Mouse (Mus musculus): ENCODE results near the gene Impdh1.
A peak's percentile ranks its signal among the peaks of the same experiment; 100 is the strongest.

The Impdh1 gene

DNA sequence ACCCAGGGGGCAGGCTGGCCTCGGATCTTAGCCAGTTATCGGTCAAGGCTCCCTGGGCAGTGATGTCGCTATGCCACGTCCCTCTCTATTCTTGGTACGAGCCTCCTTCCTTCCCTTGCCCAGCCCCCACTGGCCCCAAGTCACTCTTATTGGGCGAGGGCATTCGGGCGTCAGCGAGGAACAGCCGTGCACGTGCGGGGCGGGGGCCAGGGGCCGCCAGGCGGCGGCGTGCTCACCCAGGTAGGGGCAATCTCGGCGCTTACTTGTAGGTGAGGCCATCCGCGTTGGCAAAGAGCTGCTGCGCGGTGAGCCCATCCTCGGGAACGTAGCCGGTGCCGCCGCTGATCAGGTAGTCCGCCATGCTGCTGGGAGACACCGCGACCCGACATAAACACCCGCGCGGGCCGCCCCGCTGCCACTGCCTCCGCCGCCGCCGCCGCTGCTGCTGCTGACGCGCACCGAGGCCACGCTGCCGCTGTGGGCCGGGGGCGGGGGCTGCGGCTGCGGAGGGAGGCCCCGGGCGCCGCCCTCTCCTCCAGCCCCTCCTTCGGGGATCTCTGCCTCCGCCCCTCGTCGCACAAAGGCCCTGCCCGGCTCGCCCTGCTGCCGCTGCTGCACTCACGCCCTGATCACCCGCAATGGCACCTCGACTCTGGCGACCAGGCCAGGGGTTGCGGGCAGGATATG, 4.2 kb downstream of the Impdh1 start:
- peak; percentile 77 for DNase-seq

DNA sequence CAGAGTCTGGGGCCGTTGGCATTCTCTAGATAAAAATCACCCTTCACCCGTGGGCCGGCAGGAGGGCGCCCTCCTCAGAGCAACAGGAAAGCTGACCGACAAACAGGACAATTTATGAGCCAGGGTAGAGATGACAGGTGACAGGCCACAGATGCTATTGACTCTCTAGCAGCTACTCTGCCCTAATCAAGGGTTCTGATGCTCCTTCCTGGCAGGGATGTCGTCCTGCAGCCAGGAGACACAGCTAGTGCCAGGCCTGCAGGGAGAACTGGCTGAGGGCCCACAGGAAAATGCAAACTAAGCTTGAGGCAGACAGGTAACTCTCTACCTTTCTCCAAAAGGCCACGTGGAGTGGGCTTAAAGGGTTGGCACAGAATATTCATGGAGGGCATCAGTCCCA, 5.0 kb downstream of the Impdh1 start:
- DNase-seq: no peak

DNA sequence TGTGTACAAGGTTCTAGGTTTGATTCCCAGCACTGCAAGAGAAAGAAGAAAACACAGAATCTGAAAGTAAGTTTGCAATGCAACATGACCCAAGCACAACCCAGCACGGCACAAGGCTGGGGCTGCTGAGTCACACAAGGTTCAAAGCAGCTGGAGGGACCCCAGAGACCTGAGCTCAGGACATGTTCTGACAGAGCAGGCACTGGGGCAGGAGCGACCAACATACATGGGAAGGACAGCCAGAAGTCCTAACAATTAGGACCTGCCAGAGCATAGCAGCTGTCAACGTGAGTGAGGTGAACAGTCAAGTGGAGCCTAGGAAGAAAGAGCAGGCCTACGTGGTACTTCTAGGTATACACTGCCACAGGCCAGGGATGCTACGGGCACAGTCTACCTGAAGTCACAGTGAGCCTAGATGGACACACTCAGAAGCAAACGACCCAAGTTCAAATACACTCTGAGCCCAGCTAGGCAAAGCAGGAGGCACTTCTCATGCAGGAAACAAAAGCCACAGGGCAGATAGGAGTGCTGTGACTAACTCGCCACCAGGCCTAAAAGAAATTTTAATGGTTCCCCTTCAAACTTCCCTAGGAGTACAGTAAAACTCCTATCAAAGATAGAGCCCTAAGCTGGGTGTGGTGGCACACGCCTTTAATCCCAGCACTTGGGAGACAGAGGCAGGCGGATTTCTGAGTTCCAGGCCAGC, 5.8 kb downstream of the Impdh1 start:
- no peak for DNase-seq

DNA sequence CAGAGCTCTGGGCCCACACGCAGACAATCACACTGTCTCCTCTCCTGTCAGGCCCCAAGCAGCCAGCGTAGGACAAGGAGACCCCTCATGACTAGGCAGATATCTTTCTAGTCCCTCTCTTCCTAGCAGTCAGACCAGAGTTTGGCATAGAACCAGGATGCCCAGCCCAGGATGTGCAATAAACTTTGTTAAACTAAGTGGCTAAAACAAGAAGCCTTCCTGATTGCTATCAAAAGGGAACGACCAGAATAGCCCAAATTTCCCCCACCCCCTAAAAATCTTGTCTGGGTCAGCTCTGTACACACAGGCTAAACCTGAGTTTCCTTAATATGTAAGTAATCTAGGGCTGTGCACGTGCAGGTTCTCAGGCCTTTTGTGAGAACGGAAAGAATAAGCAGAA, 8.0 kb downstream of the Impdh1 start:
- DNase-seq: no peak

DNA sequence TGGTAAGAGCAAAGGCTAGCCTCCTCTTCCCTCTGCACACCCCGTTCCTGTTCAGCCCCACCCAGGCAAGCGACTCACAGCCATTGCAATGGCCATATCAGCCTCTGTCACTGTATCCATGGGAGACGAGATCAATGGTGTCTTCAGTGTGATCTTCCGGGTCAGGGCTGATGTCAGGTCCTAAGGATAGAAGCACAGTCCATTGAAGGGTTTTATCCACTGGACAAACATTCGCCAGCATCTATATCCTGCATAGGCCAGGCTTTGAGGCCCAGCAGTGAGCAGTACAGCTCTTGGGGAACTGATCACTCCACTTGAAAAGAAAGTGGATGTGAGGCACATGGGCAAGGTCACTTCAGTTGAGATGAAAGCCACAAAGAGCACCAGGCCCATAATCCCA, 9.1 kb downstream of the Impdh1 start:
- no peak for DNase-seq

DNA sequence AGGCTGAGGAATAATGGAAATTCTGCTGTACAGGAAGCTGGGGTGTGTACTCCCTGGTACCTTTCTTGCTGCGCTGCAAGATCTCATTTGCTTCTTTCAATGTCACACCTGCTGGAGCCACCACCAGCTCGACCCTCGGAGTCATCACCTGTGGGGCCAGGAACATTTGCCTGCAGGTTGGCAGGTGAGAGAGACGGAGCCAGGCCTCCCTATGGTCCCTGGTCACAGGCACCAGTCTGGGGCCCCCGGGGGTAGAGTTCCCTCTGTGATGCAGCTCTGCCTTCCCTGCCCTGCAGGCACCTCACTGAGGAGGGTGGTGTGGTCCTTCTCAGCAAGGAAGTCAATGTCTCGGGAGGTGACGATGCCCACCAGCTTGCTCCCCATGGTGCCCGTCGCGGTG, 10.2 kb downstream of the Impdh1 start:
- DNase-seq: no peak

DNA sequence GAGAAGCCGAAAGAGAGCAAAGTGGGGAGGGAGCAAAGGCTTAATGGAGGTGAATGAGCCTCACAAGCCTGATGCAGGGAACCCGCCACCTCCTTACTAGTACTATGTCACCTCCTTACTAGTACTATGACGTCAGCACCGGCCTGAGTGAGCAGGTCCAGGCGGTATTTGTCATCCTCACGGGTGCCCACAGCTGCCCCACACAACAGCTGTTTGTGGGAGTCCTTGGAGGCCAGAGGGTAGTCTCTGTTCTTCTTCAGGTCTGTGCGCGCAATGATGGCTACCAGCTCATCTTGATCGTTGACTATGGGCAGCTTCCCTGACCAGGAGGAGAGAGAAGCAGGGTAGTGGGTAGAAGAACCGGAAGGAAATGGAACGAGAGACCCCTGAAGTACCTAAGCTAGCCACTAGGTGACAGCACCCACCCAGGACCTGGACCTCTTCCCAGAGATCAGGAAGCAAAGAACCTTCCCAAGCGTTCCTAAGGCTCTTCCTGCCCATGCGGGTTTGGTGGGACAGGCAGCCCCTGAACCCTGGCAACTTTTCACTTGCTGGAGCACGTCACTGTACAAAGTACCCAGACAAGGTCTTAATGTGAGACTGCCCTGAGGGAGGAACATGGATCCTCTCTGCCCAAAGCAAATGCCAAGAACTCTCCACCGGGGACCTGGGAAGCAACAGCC, 11.1 kb downstream of the Impdh1 start:
- DNase-seq: no peak

DNA sequence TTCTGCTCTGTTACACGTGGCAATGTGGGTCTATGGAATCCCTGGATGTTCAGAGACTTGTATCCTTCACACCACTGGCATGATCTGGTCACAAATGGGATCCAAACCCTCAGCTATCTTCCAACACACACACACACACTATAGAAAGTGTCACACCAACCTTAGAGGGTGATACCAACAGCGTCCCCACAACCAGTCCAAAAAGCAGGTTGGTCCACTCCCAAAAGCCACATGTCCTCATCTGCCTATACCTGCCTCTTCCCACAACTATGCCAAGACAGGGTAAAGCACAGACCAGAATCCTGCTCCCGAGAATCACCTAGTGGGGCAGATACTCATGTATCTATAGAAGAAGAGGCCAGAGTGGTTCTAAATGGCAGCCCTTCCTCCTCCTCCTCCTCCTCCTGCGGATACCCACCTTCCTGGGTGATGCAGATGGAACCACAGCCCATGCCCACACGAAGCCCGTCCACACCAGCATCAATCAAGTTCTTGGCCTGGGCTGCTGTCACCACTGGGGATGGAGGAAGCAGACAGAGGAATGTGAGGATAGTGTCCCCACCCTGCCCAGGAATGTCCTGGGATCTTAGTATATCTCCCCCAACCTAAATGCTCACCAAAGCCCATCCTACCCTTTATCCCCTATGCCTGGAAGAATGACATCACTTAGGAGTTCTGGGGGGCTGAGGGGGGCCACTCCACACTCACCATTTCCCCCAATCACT, 12.1 kb downstream of the Impdh1 start:
- no peak for DNase-seq

DNA sequence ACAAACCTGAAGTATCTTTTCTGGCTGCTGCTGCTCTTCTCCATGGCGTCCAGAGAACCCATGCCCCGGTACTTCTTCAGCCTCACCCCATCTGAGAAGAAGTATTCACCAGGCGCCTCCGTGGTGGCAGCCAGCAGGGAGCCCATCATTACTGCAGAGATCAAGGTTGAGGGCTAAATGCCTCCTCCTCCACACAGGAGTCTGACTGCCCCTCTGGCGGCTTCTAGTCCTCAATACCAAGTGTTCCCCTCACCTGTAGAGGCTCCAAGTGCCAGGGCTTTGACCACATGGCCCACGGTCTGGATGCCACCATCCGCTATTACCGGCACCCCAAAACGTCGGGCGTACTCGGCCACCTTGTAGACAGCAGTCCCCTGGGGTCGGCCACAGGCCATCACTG, 13.1 kb downstream of the Impdh1 start:
- DNase-seq: no peak

DNA sequence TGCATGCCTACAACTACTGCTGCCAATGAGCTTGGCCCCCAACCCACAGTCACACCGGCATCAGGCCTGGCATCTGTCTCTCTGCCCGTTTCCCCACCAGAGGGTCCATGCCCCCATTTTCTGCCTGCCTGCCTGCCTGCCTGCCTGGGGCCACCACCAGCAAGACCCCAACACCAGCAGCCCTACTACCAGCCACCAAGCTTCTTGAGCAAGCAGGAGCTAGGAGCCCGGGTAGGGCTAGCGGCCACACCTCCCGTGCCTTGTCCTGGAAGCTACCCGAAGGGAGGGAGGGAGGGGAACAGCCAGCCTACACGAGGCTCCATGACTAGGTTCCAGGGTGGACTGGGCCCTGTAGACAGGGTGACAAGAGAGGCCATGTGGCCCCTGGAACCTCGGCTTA, 14.2 kb downstream of the Impdh1 start:
- DNase-seq: no peak

DNA sequence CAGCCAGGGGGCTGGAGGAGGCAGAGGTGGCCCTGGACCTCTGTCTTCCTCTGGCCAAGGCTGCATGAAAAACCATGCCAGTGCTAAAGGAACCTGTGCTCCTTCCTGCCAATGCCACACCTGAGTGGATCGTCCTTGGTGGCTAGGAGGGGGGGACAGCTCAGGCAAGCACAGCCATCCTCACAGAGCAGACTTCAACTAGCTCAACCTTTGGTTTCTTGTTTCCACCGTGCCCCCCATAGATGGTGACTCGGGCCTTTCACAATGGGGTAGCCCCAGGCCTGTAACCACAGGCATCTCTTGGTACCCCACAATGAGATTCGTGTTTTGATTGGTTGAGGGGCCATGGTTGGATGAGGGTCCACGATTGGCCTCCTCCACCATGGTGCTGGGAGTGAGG, 14.8 kb downstream of the Impdh1 start:
- no peak for DNase-seq

DNA sequence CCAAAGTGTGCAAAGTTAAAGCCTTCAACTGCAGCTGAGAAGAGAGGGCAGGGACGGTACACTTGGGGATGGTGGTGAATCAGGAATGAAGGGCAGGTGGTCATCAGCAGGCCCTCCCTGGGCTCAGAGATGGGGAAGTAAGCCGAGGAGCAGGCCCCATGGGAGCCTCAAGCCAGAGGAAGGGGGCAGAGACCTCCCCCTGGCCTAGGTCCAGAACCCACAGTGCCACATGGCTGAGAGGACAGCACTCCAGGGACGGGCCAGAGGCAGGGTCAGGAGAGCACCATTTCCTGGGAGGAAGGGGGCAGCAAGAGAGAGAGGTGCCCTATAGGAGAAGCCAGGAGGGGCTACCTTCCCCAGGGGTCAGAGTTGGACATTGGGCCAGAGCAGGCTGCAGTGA, 15.7 kb downstream of the Impdh1 start:
- DNase-seq: no peak

DNA sequence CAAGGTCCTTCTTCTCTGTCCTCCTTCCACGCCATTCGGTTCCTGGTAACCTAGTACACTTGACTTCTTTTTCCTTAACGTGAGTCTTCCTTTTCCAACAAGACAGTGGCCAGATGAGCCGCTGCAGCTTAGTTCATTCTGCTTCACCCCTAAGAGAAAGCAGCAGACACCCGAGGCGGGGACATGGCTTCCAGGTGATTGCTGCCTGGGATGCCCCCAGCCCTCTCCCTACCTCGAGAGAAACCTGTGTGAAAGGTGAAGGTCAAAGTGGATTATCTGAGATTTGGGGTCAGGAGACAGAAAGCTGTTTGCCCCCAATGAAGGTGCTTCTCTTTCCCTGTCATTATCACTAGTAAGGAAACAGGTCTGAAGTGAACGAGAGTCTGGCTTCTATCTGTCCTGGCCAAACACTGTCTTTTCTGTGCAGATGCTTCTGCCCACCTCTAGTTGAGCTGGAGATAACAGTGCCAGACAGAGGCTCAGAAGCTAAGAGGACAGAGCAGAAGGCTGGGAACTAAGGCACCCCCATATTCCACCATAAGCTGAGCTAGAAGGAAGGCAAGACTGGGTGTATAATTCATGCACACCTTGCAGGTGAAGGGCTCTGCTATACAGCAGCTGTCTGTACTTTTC, 16.8 kb downstream of the Impdh1 start:
- no peak for DNase-seq

DNA sequence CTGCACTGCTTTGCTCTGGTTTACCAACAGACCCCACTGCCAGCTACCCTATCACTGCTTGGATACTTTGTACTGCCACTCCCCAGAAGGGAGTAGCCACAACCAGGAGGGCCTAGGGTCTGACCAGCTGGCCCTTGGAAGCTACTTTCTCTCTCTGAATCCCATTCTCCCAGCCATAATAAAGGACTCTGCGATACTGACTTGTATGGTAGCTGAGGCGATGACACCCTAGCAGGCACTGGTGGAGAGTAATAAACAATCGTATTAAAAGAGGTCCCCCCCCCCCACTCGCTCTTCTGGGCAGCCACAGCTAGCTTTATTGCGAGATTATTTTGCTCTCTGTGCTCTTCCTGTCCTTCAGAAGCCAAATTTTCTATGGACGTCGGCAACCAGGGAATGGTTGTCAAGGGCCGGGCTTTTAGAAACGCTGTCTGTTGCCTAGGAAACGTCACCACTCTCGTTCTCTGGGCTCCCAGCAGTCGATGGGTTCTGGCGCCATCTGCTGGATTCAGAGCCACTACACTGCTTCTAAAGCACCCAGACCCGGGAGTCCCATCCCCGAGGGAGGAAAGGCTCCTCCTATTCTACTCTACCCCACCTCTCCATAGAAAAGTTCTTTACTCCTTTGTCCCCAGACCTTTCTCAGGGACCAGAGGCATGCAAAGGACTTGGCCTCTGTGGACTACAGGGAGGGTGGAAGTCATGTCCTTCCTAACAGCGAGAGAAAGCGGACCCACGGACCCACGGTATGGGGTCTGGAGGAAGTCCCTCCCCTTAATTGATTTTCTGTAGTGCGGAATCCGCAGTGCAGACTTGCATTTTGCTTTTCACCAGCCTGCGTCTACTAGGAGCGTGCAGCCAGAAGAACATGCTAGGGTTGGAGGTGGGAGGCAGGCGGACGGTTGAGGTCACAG, 17.6 kb downstream of the Impdh1 start:
- DNase-seq: peak; percentile 87

DNA sequence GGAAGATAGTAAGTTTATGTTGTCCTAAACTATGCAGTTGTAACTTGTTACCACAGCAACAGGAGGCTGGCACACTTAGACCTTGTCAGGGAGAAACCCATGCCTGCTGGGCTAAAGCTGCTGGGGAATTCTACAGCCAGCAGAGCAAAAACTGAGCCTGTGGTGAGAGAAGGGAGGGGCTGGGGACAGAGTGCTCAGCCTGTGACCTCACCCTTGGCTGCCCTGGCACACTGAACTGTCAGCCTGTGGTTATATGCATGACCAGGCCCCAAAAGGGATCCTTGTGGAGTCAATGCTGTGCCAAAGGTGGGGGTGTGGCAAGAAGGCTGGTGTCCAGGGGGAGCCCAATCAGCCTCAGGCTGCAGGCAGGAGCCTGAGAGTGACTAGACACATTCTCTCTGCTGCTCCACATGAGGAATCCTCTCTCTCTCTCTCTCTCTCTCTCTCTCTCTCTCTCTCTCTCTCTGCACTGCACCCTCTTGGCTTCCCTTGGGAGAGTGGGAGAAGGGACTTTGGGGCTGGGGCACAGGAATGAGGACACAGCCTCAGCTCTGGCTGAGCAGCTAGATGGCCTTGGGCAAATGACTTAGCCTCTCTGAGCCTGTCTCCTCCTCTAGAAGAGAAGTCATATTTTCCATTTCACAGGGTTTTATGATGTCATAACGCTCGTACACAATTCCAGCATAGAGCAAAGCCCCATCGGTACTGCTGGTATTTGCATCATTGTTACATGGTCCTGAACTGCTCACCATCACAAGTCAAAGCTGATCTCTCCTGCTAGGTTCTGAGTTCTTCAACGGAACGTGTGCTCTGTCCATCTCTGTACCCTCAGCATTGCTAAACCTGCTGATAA, 20.1 kb downstream of the Impdh1 start:
- peak; percentile 1 for DNase-seq

DNA sequence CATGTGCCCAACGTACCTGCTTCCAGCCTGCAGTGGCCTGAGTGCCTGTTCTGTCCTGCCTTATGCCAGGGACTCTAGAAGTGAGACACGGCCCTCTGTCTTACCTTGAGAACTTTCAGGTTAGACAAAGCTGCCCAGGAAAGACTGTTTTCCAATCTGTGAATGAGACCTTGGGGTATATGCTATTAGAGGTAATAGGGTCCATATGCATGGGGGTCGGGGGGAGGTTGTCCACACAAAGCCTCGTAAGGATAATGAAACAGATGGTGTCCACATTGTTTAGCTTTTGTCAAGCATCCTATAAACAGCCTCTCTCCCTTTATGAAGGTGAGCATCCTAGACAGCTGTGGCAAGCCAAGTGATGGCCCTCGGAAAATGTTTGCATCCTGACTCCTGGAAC, 21.0 kb downstream of the Impdh1 start:
- peak; percentile 0 for DNase-seq

DNA sequence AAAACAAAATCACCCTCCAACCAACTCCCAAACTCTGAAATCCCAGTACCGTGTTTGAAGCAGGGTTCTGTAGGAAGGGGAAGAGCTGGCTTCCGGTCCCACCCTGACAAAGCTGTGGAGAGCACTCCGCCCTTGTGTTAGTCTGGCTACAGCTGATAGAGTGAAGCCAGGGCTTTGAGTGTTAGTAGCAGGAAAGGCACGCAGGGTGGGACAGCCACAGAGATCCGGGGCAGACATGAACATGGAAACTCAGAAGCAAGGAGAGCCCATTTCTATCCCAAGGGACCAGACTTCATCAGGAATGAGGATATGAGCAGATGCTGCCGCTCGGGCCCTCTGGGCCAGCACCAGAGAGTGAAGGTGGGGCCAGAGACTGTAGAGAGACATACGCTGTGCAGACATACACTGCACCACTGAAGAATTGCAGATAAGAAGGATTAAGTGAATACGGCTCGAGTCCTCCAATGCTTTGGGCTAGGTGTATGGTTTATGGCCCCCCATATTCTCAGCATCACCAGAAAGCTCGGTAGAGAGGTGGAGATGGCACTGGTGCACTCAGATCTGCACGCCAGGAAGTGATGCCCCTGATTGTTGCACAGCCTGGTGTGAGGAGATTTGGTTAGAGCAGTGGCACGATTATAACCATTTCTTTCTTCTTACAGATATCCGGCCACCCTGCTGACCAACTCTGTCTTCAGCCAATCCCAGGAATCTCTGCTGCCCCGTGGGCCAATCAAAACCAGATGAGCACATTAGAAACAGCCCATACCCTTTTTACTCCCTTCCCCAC, 22.0 kb downstream of the Impdh1 start:
- peak; percentile 1 for DNase-seq

DNA sequence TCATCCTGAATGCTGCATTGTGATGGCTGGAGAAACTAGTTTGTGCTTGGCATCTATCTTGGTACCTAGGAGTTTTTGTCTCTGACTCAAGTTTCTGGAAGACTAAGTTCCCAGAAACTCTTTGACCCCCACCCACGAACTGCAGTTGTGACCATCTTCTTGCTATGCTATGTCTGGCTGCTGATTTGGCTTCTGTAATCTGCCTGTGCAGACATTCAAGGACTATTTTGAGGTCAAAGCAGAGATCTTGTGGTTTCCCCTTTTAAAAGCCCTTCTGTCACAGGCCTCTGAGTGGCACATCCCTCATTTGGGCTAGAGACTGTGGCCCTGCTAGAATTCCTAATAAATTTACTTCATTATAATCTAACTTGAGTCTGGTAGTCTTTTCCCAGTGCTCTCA, 28.2 kb downstream of the Impdh1 start:
- DNase-seq: peak; percentile 0

DNA sequence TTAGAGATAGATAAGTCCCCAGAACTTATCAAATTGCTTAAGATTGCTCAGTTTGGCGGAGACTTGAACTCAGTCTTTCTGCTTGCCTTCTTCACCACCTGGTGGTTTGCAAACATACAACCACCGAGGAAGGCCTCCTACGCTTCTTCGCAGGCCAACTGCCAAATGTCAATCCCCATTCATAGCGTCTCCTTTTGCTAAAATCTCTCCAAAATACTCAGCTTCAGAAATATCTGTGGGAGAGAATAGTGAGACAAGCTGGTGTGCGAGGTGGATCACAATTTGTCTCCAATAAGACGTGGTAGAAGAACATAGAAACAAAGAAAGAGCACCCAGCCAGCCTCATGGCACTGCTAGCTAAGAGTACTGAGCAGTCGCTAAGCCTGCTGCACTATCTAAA, 36.3 kb downstream of the Impdh1 start:
- peak; percentile 53 for DNase-seq

All from right cerebral cortex, postnatal 25 days (tissue).